Mouse (Mus musculus) cerebellum, adult 8-10 months (tissue): ENCODE measurements around the gene Slc39a11.
"Not testable (repeated sequence)": the region's sequence is repeated elsewhere in the genome, so short reads cannot be mapped to it uniquely, and the experiment has no call there.

Experiments
- DNase-seq: peaks from one replicate; pipeline ENCODE4 v3.0.0; 2022

The Slc39a11 gene

GRCm38 (mm10) chr11:113583879-113584661 lies 65.8 kb downstream of the Slc39a11 start:
- DNase-seq, result no peak

GRCm38 (mm10) chr11:113577221-113577620 lies 72.7 kb downstream of the Slc39a11 start:
- DNase-seq, result no peak

GRCm38 (mm10) chr11:113572641-113573040 lies 77.2 kb downstream of the Slc39a11 start:
- DNase-seq, result no peak

- DNase-seq, result no peak
Measured at GRCm38 (mm10) chr11:113571616-113572015, 78.3 kb downstream of the Slc39a11 start.

GRCm38 (mm10) chr11:113568999-113569398 lies 80.9 kb downstream of the Slc39a11 start:
- DNase-seq, result no peak

GRCm38 (mm10) chr11:113567926-113568325 lies 82.0 kb downstream of the Slc39a11 start:
- DNase-seq, result not testable (repeated sequence)

GRCm38 (mm10) chr11:113565006-113565995 lies 84.6 kb downstream of the Slc39a11 start:
- DNase-seq, result peak; percentile 36

GRCm38 (mm10) chr11:113562326-113562725 lies 87.6 kb downstream of the Slc39a11 start:
- DNase-seq, result no peak

- no peak for DNase-seq
Measured at GRCm38 (mm10) chr11:113560150-113560549, 89.7 kb downstream of the Slc39a11 start.

- no peak for DNase-seq
Measured at GRCm38 (mm10) chr11:113558505-113558904, 91.4 kb downstream of the Slc39a11 start.

GRCm38 (mm10) chr11:113556142-113556541 lies 93.7 kb downstream of the Slc39a11 start:
- DNase-seq, result no peak

GRCm38 (mm10) chr11:113554701-113555360 lies 95.0 kb downstream of the Slc39a11 start:
- DNase-seq, result no peak

- DNase-seq, result no peak
Measured at GRCm38 (mm10) chr11:113554194-113554593, 95.7 kb downstream of the Slc39a11 start.

- no peak for DNase-seq
Measured at GRCm38 (mm10) chr11:113553605-113554004, 96.3 kb downstream of the Slc39a11 start.

GRCm38 (mm10) chr11:113552539-113552938 lies 97.3 kb downstream of the Slc39a11 start:
- DNase-seq, result no peak

GRCm38 (mm10) chr11:113546217-113546877 lies 103.5 kb downstream of the Slc39a11 start:
- no peak for DNase-seq

GRCm38 (mm10) chr11:113544017-113544640 lies 105.8 kb downstream of the Slc39a11 start:
- no peak for DNase-seq

- DNase-seq, result no peak
Measured at GRCm38 (mm10) chr11:113541073-113541472, 108.8 kb downstream of the Slc39a11 start.

GRCm38 (mm10) chr11:113539502-113540209 lies 110.2 kb downstream of the Slc39a11 start:
- DNase-seq, result peak; percentile 77

GRCm38 (mm10) chr11:113539079-113539478 lies 110.8 kb downstream of the Slc39a11 start:
- no peak for DNase-seq

GRCm38 (mm10) chr11:113538406-113538917 lies 111.4 kb downstream of the Slc39a11 start:
- no peak for DNase-seq
